Mouse (Mus musculus): ENCODE results near the gene Lrmda. TPM values are rescaled to one million over a fixed set of nuclear protein-coding genes. Genes with fewer than 3 reads are reported as not detected.
A peak's percentile ranks its signal among the peaks of the same experiment; 100 is the strongest.

Gene Lrmda
- total RNA-seq, 2 experiments from 2014 or later, result 0.81 TPM; not detected in 1

DNA sequence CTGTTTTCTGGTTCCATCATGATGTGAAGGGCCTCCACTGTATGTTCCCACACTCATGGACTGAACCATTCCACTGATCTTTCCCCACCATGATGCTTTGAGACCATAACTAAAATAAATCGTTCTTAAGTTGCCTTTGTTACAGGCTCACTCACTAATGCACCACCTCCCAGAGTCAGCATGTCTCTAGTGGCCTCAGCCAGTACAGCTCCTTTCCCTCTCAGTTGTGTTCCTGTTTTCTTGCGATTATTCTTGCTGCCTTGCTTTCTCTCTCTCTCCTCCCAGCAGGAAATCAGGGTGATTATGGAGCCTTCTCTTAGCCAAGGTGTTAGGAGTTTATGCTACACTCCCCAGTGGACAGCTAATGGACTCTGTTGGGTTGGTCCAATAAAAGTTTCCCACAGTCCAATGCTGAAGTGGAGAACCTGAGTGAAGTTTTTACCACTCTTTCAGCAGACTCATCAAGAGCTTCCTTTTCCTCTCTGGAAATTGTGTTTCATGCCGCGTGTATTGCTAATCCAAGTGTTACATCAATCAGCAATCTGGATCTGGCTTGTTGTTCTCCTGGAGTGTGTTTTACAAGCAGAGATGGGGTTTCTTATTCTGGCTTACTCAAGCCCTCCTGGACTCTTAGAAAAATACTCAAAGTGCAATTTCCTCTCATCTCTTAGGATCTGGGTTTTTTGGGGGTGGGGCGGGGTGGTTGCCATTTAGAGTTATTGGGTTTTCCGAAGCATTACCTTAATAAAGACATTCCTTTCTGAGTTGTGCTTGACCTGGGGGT, 490.4 kb downstream of the Lrmda start:
- DNase-seq (ENCODE audit: low spot score in 2 of 2), result no peak
- intact Hi-C loops (cut with DNase I), result no loop called here

DNA sequence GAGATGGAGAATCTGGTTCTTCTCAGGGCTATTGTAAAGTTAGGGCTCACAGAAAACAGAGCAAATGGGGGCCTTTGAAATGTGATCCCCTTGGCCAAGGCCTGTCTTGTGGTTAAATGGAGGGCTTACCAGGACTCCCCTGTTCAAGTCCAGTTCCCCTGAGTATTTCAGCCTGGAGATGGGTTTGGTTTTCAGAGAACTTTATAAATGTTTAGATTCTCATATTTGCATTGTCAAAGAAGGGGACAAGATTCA, 490.9 kb downstream of the Lrmda start:
- no peak for DNase-seq (ENCODE audit: low spot score in 2 of 2)
- intact Hi-C loops (cut with DNase I), result no loop called here

DNA sequence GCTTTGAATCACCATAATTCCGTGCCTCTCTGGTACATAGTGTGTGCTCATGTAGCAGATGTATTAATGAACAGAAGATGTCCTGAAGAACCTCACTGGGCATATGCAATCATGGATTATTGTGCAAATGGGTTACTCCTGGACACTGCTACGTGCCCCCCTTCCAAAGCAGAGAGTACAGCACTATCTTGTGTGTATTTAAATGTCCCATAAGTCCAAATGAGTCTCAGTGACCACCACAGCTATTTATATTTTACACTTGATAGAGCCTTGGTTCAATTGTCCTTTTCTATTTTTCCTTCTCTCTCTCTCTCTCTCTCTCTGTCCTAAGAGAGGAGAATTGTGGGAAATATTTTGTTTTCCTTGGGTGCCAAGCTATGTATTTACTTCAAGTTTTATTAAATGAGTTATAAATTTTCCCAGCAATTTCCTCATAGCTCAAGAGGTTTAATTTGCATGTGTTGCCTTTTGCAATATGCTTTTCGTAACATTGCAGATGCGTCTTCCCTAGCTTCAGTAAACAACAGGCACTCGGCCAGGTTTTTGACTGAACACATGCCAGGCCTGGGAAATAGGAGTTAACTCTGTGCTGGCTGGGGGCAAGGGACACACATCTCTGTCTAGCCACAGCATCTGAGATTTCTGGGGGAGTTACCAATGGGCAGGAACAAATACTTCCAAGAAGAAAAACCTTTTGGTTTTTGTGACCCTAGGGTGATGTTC, 495.0 kb downstream of the Lrmda start:
- DNase-seq (ENCODE audit: low spot score in 2 of 2), result no peak
- intact Hi-C loops (cut with DNase I), result no loop called here

DNA sequence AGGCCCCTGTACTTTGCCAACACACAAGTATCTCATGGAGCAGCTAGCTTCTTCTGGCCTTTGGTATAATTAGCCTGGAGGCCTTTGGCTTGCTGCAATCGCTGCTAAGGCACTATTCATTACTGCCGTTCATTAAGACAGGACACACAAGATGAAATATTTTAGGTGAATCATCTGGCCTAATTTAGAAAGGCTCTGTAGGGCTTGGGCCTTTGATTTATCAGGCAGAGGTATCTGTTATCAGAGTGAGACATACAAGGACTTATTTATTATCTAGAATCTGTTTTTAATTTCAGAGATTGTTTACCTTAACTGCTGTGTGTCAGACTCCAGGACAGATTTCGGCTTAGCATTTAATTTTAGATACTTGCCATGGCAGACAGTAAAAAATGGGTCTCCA, 511.2 kb downstream of the Lrmda start:
- DNase-seq (ENCODE audit: low spot score in 2 of 2), result no peak
- intact Hi-C loops (cut with DNase I), result no loop called here

DNA sequence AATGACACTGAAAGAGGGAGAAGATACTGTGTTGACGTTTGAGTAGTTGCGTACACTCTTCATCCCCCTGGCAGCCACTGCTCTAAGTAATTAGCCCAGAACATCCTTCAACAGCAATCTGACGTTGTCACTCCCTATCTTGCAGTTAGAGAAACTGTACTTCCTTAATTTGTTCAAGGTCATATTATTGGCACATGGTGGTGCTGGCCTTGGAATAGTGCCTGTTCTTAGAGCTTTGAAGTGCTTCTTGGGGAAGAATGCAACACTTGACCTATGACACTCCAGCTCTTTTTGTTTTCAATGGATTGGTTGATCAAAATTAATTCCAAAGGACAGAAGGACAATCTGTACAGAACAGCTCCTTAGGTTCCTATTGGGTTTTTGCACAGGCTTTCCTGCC, 514.0 kb downstream of the Lrmda start:
- DNase-seq (ENCODE audit: low spot score in 2 of 2), result no peak
- intact Hi-C loops (cut with DNase I), result no loop called here

DNA sequence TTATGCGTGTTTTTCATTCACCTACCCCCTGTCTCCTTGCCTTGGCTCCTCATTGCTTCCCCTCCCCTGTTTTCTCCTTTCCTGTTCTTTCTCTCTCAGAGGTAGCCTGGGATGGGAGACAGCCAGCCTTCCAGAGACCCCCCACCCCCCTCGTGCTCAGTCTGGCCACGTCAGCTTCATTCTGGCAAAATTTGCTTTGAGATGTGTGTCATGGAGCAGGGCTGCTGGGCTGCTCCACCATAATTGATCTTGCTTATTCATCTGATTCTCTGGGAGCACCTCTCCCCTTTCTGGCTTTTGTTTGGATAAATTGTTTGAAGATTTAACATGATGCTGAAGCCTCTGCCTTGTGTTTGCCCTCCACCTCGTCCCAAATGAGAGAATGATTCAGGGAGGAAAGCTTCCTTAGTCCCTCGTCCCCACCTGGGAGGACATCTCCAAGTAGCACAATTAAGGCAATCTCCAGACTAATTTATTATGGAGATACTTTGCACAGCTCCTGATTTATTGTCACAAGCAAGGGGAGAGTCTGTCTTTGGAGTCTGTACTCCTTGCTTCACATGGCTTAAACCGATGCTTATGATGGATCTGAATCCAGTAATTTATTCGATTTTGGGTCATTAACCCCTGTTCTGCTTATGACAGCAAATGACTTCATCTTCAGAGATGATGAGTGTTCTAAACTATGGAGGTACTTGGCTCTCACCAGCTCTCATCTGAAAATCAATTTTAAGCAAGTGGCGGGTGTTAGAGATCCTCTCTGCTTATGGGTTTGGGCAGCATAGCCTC, 526.6 kb downstream of the Lrmda start:
- intact Hi-C loops (cut with DNase I), result no loop called here

DNA sequence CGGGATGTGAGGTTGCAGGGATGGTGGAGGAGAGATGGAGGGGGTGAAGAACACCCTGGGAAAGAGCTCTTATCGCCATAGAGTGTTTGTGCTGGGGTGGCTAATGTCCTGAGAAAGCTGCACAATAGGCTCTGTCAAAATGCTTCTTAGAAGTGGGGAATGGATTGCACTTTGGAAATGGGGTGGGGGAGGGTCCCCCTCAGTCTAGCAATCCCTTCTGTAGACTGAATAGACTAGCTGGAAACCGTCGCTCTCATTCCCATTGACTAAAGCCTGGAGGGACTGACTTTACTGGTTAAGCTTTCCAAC, 527.1 kb downstream of the Lrmda start:
- intact Hi-C loops (cut with DNase I), result no loop called here
- DNase-seq (ENCODE audit: low spot score in 2 of 2), result no peak

More for the DNA sequence above, 526.6 kb downstream of the Lrmda start:
- no peak for DNase-seq (ENCODE audit: low spot score in 2 of 2)

DNA sequence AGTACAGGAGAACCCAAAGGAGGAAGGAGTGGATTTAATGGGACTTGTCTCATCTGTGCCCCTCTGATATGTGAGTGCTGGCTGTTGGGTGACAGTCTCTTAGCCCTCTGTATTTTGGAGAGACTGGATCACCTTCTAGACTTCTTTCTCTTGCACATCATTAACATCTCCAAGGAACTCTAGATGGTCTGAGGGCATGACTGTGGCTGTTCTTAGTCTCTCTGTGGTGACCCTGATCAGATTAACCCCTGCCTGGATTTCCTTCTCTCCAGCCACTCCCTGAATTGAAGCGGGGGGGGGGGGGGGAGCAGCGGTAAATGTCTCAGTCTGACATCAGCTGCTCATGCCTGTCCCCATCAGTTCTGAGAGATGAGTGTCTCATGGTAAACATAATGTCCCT, 528.8 kb downstream of the Lrmda start:
- intact Hi-C loops (cut with DNase I), result no loop called here
- no peak for DNase-seq (ENCODE audit: low spot score in 2 of 2)

DNA sequence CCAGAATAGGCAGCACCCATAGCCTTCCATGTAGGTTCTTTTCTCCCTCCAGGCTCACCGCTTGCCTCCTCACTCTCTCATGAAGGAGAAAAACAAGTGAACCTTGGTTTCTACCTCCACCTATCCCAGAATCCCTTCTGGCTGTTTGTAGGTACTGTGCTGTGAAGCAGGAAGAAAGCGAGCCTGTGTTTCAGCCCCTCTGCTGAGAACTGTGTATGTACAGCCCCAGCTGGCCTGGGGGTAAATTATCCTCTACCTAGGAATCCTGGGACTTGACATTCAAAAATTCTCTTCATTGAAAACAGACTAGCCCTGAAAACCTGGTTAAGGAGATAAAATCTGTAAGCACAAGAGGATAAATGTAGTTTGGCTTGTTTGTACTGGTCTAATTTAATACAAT, 529.7 kb downstream of the Lrmda start:
- intact Hi-C loops (cut with DNase I), result no loop called here
- no peak for DNase-seq (ENCODE audit: low spot score in 2 of 2)

DNA sequence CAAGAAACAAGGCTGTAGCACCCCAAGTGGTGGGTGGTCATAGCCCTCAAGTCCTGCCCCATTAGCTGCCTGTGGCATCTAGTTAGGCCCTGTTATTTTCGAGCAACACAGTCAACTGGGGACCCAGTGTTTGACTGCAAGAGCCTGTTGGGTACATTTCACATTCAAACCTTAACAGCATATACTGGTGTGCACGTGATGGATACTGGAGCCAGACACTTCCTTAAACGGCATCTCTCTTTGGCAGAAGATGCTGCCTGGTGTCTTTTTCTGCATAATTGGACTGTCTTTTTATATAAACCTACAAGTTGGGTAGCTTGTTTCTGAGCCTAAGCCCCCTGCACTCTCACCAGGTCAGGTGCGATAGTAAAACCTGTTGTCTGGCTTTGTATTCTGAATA, 532.8 kb downstream of the Lrmda start:
- DNase-seq (ENCODE audit: low spot score in 2 of 2), result no peak
- intact Hi-C loops (cut with DNase I), result no loop called here

DNA sequence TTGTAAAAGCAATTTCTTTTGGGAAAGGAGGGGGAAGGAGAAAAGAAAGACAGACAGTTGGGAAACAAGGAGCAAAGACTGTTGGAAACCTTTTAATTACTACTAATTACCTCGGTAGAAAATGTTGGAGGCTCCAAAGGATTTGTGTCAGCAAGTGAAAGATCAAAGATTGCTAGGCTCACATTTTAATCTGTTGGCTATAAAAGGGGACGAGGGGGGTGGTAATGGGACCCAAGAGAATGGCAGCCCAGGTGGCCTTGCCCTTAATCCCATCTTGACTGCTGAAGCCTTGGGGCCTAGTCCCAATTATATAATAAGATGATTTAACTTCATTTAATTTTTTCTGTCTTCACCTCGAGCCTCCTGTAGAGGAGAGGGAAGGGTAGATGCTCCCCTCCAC, 533.3 kb downstream of the Lrmda start:
- intact Hi-C loops (cut with DNase I), result no loop called here
- no peak for DNase-seq (ENCODE audit: low spot score in 2 of 2)

DNA sequence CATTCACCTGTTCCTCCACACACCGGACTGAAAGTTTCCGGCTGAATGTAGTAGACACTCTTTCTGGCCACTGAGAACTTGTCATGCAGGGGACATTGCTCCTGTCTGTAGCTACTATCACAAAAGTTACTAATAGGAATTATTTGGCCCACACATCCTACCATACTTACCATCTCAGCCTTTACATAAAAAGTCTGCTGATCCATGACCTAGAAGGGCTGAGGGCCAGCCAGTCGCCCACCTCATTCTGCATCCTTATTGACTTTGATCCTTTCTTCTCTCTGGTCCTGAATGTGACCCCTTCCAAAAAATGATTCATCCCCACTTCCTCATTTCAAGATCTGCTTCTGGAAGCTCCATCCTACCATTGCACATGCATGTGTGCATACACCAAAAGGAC, 534.2 kb downstream of the Lrmda start:
- no peak for DNase-seq (ENCODE audit: low spot score in 2 of 2)
- intact Hi-C loops (cut with DNase I), result no loop called here

DNA sequence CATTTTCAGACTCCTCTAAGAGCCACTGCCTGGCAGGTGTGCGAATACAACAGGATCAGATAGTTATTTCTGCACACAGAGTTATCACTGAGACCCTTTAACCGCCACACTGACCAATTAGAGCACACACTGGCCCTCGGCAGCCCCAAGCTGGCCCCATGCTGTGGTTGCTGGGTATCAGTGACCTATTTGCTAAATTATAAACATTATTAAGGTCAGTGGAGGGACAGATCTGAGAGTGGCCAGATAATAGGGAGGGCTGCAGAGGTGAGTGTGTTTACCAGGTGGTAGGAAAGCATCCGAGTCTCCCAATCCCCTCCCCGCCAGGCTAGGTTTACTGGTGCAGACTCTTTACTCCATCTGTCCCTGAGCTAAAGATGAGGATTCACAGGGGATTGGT, 553.0 kb downstream of the Lrmda start:
- DNase-seq (ENCODE audit: low spot score in 2 of 2), result no peak
- intact Hi-C loops (cut with DNase I), result loop anchor here (10.0 kb wide), 1 partner anchor 232 kb away; no protein-coding TSS in a partner anchor

DNA sequence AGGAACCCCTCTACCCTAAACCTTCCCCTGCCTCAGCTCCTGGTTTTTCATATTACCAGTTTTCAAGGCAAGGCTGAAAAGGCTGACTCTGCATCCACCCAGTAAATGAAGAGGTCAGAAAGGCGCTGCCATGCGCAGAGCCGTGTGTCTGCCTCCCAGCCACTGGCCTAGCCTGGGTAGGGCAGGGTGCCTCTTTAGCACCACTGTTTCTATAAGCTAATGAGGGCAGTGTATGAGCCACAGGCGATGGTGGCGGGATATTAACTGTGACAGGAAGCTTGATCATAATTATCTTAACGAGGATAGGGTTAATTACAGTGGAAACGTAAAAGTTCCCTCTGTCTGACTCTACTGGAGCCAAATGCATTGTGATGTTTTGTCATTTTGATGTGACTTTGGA, 554.1 kb downstream of the Lrmda start:
- intact Hi-C loops (cut with DNase I), result loop anchor here (10.0 kb wide), 1 partner anchor 231 kb away; no protein-coding TSS in a partner anchor
- DNase-seq (ENCODE audit: low spot score in 2 of 2), result no peak

DNA sequence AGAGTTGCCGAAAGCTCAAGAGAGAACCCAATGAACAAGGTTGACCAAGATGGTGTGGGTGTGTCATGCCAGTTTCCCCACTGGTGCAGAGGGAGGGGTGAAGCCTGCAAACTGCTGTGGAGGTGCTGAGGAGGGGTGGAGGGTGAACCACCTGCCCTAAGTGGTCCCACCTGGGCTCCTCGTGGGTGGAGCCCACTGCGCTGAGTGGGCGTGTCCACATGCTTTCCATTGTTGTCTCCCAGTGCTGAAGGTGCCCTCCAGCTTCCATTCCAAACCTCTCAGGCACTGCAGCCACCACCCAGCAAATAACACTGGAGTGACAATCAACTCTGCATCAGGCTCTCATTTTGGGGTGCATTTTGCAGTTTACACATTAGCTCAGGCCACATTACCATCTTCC, 554.5 kb downstream of the Lrmda start:
- no peak for DNase-seq (ENCODE audit: low spot score in 2 of 2)
- intact Hi-C loops (cut with DNase I), result loop anchor here (10.0 kb wide), 1 partner anchor 231 kb away; no protein-coding TSS in a partner anchor

DNA sequence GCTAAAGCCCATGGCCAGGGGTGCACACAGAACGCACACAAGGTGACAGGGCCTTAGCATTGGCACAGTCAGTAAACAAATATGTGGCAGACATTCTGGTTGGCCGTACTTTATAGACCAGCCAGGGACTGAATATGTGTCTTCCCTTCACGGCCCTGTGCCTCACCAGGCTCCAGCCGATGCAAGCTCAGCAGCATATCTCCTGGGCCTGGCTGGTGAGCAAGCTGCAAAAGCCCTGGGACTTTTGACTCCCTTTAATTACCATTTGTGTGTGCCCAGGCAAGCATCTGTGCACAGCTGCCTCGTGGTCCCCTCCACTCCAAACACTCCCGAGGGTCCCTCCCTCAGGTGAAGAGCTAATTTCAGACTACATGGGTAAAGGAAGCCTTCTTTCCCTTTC, 556.9 kb downstream of the Lrmda start:
- intact Hi-C loops (cut with DNase I), result loop anchor here (5.0 to 10.0 kb wide), 2 partner anchors 228 to 471 kb away; no protein-coding TSS in a partner anchor
- DNase-seq (ENCODE audit: low spot score in 2 of 2), result no peak

DNA sequence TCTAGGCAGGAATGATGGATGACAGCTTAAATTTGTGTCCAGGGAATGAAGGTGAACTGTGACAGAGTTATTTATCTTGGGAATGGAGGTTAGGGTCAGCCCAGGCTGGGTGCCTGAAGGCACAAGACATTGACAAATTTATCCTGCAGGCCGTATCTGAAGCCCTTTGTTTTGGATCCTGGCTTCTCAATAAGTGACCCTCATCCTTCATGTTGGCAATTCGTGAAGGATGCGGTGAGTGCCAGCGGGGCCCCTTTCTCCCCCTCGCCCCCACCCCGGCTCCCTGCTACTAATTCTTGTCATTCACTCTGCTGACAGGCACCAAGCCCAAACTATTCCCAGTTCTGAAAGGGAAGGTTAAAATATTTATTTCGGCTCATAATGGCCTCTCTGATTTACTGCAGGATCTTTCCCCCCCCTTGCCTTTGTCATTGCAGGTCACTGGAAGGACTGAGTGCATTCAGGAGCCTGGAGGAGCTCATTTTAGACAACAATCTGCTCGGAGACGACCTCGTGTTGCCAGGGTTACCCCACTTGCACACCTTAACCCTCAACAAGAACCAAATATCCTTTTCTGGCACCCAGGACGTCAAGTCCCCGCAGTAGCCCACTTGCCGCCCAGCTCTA, 558.0 kb downstream of the Lrmda start:
- DNase-seq (ENCODE audit: low spot score in 2 of 2), result no peak
- intact Hi-C loops (cut with DNase I), result loop anchor here (2.0 to 10.0 kb wide), 3 partner anchors 227 to 591 kb away; no protein-coding TSS in a partner anchor

DNA sequence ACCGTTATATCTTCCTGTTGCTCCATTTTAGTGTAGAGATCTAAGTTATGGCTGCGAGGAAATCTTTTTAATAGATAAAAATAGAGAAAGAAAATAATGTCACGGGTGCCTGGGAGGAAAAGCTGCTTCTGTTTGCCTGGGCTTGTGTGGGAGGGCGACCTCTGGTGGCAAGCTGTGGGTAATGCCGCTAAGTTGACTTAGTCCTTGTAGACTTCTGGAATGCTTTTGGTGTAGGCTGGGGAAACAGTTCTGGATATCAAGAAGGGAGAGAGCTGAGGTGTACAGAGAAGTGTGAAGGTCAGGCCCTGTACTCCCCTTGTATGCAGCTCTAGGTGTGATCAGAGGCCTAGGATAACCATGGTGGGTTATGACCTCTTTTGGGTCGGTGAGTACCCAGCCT, 558.7 kb downstream of the Lrmda start:
- intact Hi-C loops (cut with DNase I), result loop anchor here (2.0 to 10.0 kb wide), 3 partner anchors 227 to 591 kb away; no protein-coding TSS in a partner anchor
- peak; percentile 80 to 84 for DNase-seq (ENCODE audit: low spot score in 2 of 2)

DNA sequence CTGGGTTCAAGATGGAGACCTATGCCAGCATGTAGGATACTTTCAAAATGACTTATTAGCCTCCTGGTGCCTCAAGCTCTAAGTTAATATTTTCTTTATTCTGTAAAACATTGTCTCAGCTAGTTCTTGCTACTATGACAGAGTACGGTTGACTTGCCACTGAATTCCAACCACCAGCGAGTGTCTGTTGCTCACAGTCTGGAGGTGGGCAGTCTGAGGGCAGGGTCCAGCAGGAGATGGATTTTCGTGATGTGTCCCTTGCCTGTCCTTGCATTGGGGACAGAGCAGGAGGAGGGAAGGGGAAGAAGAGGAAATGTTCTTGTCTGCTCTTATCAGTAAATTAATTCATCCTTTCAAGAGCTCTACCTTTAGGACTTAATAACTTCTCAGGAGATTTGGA, 559.5 kb downstream of the Lrmda start:
- DNase-seq (ENCODE audit: low spot score in 2 of 2), result no peak
- intact Hi-C loops (cut with DNase I), result loop anchor here (2.0 to 10.0 kb wide), 3 partner anchors 226 to 592 kb away; no protein-coding TSS in a partner anchor

DNA sequence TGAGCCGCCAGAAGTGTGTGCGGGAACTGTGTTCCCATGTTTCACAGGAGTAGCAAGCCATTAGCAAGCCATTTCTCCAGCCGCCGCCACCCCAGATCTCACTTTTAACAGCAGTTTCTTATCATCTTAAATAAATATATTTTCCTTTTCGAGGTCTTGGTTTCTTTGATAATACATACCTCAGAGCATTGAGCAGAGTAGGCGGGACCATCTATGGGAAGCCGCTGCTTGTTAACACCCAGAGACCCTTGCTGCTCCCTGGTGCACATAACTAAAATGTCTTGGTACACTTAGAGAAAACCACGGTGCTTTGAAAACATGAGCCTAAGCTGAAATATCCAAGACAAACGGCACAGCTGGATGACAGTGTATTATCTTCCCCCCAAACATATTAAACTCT, 562.6 kb downstream of the Lrmda start:
- no peak for DNase-seq (ENCODE audit: low spot score in 2 of 2)
- intact Hi-C loops (cut with DNase I), result no loop called here

Data from left cerebral cortex, postnatal 36 days (tissue).